Mouse (Mus musculus): ENCODE measurements at regions not wholly inside any gene's neighbourhood (a gene's known extent, or its start where the extent isn't known, plus 50 kb on each side); places are given as distances from the start of the nearest gene placed in this dataset.

DNA sequence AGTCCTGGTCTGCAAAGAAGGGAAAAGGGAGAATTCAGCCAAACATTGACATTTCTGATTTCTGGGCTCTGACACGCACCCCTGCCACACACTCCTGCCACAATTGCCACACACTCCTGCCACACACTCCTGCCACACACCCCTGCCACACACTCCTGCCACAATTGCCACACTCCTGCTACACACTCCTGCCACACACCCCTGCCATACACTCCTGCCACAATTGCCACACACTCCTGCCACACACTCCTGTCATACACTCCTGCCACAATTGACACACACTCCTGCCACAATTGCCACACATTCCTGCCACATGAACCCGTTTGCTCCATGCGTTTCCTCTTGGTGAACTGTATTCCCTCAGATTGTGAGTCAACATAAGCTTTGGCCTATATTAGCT, 130.0 kb upstream of the Gm9833 start:
- Histone ChIP-seq H3K27ac (ENCODE audit: low read depth) (no peak overlapping the region), H3K9ac (no peak overlapping the region), H3K9me3 (ENCODE audit: low read depth, low read length) (no peaks in the 10 kb centered on the region), H3K27me3 (ENCODE audit: insufficient read depth, low read length) (no peaks in the 10 kb centered on the region), H3K36me3 (ENCODE audit: insufficient read depth) (no peaks in the 10 kb centered on the region), H3K4me3 (ENCODE audit: low read depth, low read length) (no peak overlapping the region), H3K4me1 (ENCODE audit: insufficient read depth) (no peaks in the 10 kb centered on the region), H3K4me2 (no peak overlapping the region)
- 91% methylated on average over 3 of the region's 3 CpGs for WGBS
- TF ChIP-seq CTCF (IDR thresholded peaks at IDR 0.05; ENCODE audit: low read depth) = no peak
- ATAC-seq (ENCODE audit: insufficient read depth) = no peak
- DNase-seq = no peak

DNA sequence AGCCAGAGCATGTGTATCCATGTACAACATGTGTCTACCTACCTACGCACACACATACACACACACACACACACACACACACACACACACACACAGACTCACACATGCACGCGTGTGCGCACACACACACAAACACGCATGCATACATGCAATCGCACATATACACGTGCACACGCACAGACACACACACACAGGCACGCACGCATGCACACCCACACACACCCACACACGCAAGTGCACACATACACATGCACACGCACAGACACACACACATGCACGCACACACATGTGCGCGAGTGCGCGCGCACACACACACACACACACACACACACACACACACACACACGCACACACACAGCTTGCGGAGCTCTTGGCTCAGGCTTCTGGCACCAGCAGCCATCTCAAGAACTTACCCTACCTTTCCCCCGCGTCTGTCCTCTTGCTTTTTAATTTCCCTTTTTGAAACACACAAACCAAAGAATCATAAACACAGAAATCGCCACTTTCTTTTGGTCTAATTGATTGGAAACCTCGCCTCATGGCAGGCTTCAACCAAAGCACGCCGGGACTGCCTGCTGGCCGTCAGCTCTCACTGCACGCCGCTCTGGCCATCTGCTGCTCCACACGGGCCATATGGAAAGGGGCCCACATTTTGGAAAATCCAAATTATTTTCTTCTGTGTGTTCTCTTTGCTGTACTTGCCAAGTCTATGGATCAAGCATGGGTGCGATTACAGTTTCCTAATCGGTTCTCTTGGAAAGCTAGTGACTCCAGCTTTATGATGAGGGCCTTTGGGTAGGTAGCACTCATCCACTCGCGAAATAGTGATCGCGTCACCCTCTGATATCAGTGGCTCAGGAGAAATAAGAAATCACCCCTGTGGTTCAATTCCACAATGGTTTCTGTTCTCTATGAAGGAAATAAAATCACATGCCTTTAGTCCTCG, 127.9 kb upstream of the Gm9833 start:
- no peaks in the 10 kb centered on the region for H3K27me3 ChIP-seq (ENCODE audit: insufficient read depth, low read length)
- WGBS = 86% methylated on average over 37 of the region's 37 CpGs
- H3K9me3 ChIP-seq (ENCODE audit: low read depth, low read length) = no peaks in the 10 kb centered on the region
- ATAC-seq (ENCODE audit: insufficient read depth) (no peak), DNase-seq (peak; percentile 24)
- no peak overlapping the region for H3K4me2 ChIP-seq
- no peak overlapping the region for H3K27ac ChIP-seq (ENCODE audit: low read depth)
- no peaks in the 10 kb centered on the region for H3K36me3 ChIP-seq (ENCODE audit: insufficient read depth)
- H3K9ac ChIP-seq = no peak overlapping the region
- peak; percentile 30; the same call in 1 of the 2 replicates for TF ChIP-seq CTCF (IDR thresholded peaks at IDR 0.05; ENCODE audit: low read depth)
- H3K4me3 ChIP-seq (ENCODE audit: low read depth, low read length) = no peak overlapping the region
- H3K4me1 ChIP-seq (ENCODE audit: insufficient read depth) = no peaks in the 10 kb centered on the region

- peak; percentile 72 for DNase-seq
- WGBS = 49% methylated on average over 7 of the region's 7 CpGs
These were observed 127.2 kb upstream of the Gm9833 start for GRCm38 (mm10) chr3:9960696-9961095.

More at GRCm38 (mm10) chr3:9960696-9961095, 127.2 kb upstream of the Gm9833 start:
- peak; percentile 58 for TF ChIP-seq CTCF (IDR thresholded peaks at IDR 0.05; ENCODE audit: low read depth)
- H3K27me3 ChIP-seq (ENCODE audit: insufficient read depth, low read length) = no peaks in the 10 kb centered on the region
- H3K9me3 ChIP-seq (ENCODE audit: low read depth, low read length) = no peaks in the 10 kb centered on the region
- H3K27ac ChIP-seq (ENCODE audit: low read depth) = no peak overlapping the region
- H3K36me3 ChIP-seq (ENCODE audit: insufficient read depth) = no peaks in the 10 kb centered on the region
- no peak for ATAC-seq (ENCODE audit: insufficient read depth)
- H3K4me3 ChIP-seq (ENCODE audit: low read depth, low read length) = no peak overlapping the region
- H3K4me1 ChIP-seq (ENCODE audit: insufficient read depth) = no peaks in the 10 kb centered on the region
- no peak overlapping the region for H3K4me2 ChIP-seq
- H3K9ac ChIP-seq = no peak overlapping the region
